Mouse (Mus musculus) colon, adult 2 months (tissue): ENCODE measurements around the gene Mllt1. TPM values are rescaled to one million over a fixed set of nuclear protein-coding genes. Genes with fewer than 3 reads are reported as not detected.

ENCODE experiments used
- polyA plus RNA-seq: library from polyadenylated mRNA; depleted of rRNA; stranded (reverse); fragments of >200 nt; gene quantifications from 2 replicates; pipeline ENCODE4 v1.2.3, GENCODE M21; 2012; rRNA removed

Gene Mllt1
- 59.6 and 65.3 TPM in 2 replicates for polyA plus RNA-seq

DNA sequence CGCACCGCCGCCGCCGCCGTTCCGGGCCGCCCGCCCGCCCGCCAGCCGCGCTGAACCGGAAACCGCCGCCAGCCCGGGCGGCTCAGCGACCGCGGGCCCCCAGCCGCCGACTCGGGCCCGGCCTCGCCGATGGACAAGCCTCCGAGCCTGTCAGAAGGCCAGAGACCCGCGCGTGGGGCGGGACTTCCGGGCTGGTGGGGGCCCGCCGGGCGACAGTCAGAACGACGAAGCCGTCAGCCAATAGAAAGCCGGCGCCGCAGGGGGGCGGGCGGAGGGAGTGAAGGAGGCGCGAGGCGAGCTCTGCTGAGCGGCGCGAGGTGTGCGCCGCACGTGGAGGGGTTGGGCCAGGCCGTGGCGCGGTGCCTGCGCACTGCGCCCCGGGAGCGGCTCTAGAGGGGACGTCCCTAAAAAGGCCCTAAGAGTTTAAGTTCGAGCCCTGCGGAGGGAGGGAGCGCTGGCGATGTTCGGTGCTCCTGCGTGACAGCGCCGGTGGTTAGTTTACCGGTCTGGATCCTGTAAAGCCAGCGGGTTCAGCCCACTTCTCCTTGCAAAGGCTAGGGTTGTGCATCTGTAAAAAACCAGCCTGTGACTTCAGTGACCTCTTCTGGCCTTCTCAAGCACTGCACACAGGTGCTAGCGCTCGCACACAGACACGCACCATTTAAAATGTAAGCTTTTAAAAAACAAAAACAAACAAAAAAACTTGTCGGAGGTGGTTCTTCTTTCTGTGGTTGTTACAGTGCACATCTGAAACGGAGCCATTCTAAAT, at the start of gene Mllt1:
TSS of gene Mllt1 (minus strand) at position 53 of the 769 bp plus-strand sequence.

DNA sequence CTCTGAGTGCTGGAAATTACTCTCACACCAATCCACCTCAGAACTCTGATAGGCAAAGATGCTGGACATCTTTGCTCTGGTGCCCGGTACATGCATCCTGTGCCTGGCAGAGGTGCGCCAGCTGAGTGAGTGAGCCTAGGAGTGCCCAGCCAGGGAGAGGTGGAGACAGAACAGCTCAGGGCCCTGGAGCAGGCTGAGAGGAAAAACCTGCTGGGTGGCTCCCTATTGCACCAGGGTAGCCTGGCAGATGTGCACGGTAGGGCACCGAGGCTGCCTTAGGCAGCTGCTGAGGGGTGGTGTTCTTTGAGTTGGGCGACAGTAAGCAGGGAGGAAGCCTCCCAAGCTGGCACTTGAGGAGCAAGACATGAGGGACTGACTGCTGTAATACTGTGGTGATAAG, 46.8 kb upstream of the Mllt1 start, which contains the start of gene Acer1:
TSS of gene Acer1 (minus strand) at position 114 of the 400 bp plus-strand sequence.

DNA sequence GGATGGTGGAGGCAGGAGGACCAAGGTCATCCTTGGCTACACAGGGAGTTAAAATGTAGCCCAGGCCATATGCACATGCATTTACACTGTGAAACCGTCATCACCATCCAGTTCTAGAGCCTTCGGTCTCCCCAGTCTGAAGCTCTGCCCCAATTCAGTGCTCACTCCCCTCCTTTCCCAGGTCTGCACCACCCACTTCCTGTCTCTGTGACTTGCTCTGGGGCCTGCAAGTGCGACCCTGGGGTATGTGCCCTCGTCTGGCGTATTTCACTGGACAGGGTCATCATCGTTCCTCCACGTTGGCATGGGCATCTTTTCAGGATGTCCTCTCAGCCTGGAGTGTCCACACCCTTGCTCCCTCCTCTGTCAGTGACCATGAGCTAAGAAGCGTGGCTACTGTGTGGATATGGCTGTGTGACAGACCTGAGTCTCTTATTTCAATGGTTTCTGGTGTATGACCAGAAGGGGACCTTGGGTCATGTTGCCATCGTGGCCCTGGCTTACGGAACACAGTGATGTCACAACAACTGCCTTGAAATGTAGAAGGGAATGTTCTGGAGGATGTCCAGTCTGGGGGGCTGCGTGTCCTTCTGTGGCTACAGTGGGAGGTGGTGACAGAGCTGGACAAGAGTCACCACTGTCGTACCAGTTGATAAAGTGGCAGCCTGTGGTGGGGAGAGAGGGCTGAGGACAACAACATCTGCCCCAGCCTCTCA, 60.1 kb downstream of the Mllt1 start, which contains the start of gene 1700061G19Rik:
TSS of gene 1700061G19Rik (plus strand) at position 542 of the 716 bp plus-strand sequence.

DNA sequence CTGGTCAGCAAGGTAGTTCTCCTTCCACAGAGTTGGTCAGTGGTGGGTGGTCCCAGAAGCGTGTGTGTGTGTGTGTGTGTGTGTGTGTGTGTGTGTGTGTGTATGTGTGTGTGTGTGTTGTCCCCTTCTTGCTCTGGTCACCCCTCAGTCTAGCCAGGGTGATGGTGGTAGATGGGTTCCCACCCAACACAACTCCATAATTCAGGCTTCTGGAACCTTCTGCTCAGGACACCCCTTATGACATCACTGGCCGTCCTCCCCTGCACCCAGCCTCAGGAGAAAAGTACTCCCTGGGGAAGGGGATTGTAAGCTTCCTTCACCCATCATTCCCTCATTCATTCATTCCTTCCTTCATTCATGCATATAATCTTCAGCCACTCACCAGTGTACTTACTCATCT, 61.0 kb downstream of the Mllt1 start, which contains the start of gene Acsbg2:
TSS of gene Acsbg2 (minus strand) at position 211 of the 400 bp plus-strand sequence.

Other genes with a start within 250 kb of the Mllt1 start
- 678 and 874 TPM in 2 replicates for gene Ndufa11, start 217.6 kb downstream of the Mllt1 start, polyA plus RNA-seq
- 29.0 and 41.6 TPM in 2 replicates for gene Vmac, start 217.4 kb downstream of the Mllt1 start, polyA plus RNA-seq
- gene Nrtn, start 177.9 kb downstream of the Mllt1 start, polyA plus RNA-seq = 58.2 and 62.5 TPM in 2 replicates
- gene Dus3l, start 170.7 kb downstream of the Mllt1 start, polyA plus RNA-seq = 75.7 and 94.5 TPM in 2 replicates
- gene Prr22, start 165.2 kb downstream of the Mllt1 start, polyA plus RNA-seq = 3.8 and 4.5 TPM in 2 replicates
- 13.0 and 16.5 TPM in 2 replicates for gene Rfx2, start 104.4 kb downstream of the Mllt1 start, polyA plus RNA-seq
- gene Acsbg2, start 61.0 kb downstream of the Mllt1 start, polyA plus RNA-seq = not detected in 2 replicates
- gene 1700061G19Rik, start 59.9 kb downstream of the Mllt1 start, polyA plus RNA-seq = 0.05 and 0.22 TPM in 2 replicates
- gene Acer1, start 46.7 kb upstream of the Mllt1 start, polyA plus RNA-seq = 73.6 and 84.8 TPM in 2 replicates
- 174 and 182 TPM in 2 replicates for gene Clpp, start 54.9 kb upstream of the Mllt1 start, polyA plus RNA-seq
- gene Alkbh7, start 61.9 kb upstream of the Mllt1 start, polyA plus RNA-seq = 70.7 and 72.3 TPM in 2 replicates
- 0.57 TPM in 1 of 2 replicates, not detected in the other for gene Pspn, start 64.6 kb upstream of the Mllt1 start, polyA plus RNA-seq
- 31.0 and 35.2 TPM in 2 replicates for gene Gtf2f1, start 75.9 kb upstream of the Mllt1 start, polyA plus RNA-seq
- 0.24 TPM in 1 of 2 replicates, not detected in the other for gene Gm17949, start 76.1 kb upstream of the Mllt1 start, polyA plus RNA-seq
- 83.9 and 101 TPM in 2 replicates for gene Khsrp, start 96.1 kb upstream of the Mllt1 start, polyA plus RNA-seq
- gene Slc25a41, start 106.2 kb upstream of the Mllt1 start, polyA plus RNA-seq = not detected in 2 replicates
- 237 and 303 TPM in 2 replicates for gene Crb3, start 123.7 kb upstream of the Mllt1 start, polyA plus RNA-seq
- gene Slc25a23, start 124.4 kb upstream of the Mllt1 start, polyA plus RNA-seq = 33.4 and 39.0 TPM in 2 replicates
- gene Dennd1c, start 143.1 kb upstream of the Mllt1 start, polyA plus RNA-seq = 3.9 and 4.8 TPM in 2 replicates
- gene Tubb4a, start 152.4 kb upstream of the Mllt1 start, polyA plus RNA-seq = 8.0 and 8.8 TPM in 2 replicates
- 2.2 and 2.3 TPM in 2 replicates for gene Tnfsf9, start 169.9 kb upstream of the Mllt1 start, polyA plus RNA-seq
- gene Cd70, start 214.4 kb upstream of the Mllt1 start, polyA plus RNA-seq = not detected in 2 replicates